Mouse (Mus musculus) gastrocnemius, adult 18-20 months (tissue): Measurements from ENCODE around the gene Morc3. TPM values are rescaled to one million over a fixed set of nuclear protein-coding genes. Genes with fewer than 3 reads are reported as not detected.

Experiments
- DNase-seq: peaks from one replicate; pipeline ENCODE4 v3.0.0; 2021; ENCODE audit warnings: low spot score
- total RNA-seq, 2 experiments: library from RNA; stranded (reverse); gene quantifications; 2 replicates each; pipeline ENCODE4 v1.2.3; 2021

The Morc3 gene
- total RNA-seq, 2 experiments from 2014 or later = 9.3 to 9.7 TPM

GRCm38 (mm10) chr16:93920673-93921072 lies 88.8 kb downstream of the Morc3 start:
- no peak for DNase-seq

- no peak for DNase-seq
These were observed 91.0 kb downstream of the Morc3 start for GRCm38 (mm10) chr16:93922835-93923389.

- DNase-seq = no peak
These were observed 91.9 kb downstream of the Morc3 start for GRCm38 (mm10) chr16:93923788-93924187.

Other genes with a start within 250 kb of the Morc3 start
- gene Setd4, start 228.1 kb upstream of the Morc3 start, total RNA-seq = 1 to 10 TPM in 1 of 2 experiments, under 1 TPM in 1; 0.68 to 1.0 TPM
- 10 to 100 TPM; 26.2 to 26.3 TPM for gene Cbr1, start 226.3 kb upstream of the Morc3 start, total RNA-seq
- 1 to 10 TPM; 1.5 to 1.6 TPM for gene Gm5678, start 204.0 kb upstream of the Morc3 start, total RNA-seq
- 1 to 10 TPM in 1 of 2 experiments, under 1 TPM in 1; 0.91 to 1.4 TPM for gene Cbr3, start 148.9 kb upstream of the Morc3 start, total RNA-seq
- gene Dop1b, start 120.2 kb upstream of the Morc3 start, total RNA-seq = 10 to 100 TPM; 34.3 to 41.6 TPM
- gene Chaf1b, start 51.8 kb downstream of the Morc3 start, total RNA-seq = under 1 TPM in 1 of 2 experiments, not detected in 1; 0.12 TPM
- gene Cldn14, start 176.7 kb downstream of the Morc3 start, total RNA-seq = not detected